Mouse (Mus musculus) hematopoietic stem cell, adult 5-6 weeks (primary cell): ENCODE measurements at regions not wholly inside any gene's neighbourhood (a gene's known extent, or its start where the extent isn't known, plus 50 kb on each side); places are given as distances from the start of the nearest gene placed in this dataset.
A peak's percentile ranks its signal among the peaks of the same experiment; 100 is the strongest.

Source experiments
- ATAC-seq, 2 experiments: fragments of 125-278 bp in 1 of 2; replicated peaks in 1 of 2; 2 replicates each; pipeline ENCODE4 v1.8.0; 2016 to 2017; ENCODE audit warnings: inconsistent platforms in 2 of 2, mild to moderate bottlenecking in 2 of 2, moderate number of reproducible peaks in 2 of 2, low read depth in 1 of 2, moderate TSS enrichment in 1 of 2; ENCODE audit not compliant: low FRiP score in 2 of 2, poor library complexity in 2 of 2, severe bottlenecking in 2 of 2, insufficient read depth in 1 of 2, low TSS enrichment in 1 of 2

DNA sequence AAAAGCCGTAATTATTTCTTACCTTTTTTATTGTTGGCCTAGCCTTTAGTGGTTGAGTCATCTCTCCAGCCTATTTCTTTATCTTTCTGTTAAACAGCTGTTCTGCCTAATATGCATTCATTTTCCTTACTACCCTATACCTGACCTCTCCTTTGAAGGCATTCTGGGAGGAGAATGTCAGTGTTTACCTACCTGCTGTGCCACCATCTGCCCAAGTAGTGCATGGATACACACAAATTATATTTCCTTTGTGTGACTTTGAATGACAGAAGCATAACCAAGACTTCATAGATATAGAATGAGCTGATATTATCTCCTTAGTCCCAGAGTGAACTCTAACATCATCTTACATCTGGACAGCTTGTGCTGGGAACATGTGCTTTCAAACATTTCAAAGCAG is 293.5 kb upstream of the Tom1l1 start:
- no peak for ATAC-seq

DNA sequence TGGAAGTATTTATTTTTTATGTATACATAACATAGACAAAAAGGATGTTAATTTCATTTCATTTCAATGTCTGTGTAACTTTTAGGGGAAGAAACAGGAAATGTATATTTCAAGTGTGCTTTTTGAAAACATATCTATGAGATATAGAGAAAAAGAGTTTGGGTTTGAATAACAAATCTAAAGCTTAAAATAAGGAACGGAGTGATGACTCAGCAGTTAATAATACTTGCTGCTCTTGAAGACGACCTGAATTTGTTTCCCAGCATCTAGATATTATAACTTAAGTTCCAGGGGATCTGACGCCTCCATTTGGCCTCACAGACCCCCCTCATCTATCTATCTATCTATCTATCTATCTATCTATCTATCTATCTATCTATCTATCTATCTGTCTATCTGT is 290.1 kb upstream of the Tom1l1 start:
- no peak for ATAC-seq

DNA sequence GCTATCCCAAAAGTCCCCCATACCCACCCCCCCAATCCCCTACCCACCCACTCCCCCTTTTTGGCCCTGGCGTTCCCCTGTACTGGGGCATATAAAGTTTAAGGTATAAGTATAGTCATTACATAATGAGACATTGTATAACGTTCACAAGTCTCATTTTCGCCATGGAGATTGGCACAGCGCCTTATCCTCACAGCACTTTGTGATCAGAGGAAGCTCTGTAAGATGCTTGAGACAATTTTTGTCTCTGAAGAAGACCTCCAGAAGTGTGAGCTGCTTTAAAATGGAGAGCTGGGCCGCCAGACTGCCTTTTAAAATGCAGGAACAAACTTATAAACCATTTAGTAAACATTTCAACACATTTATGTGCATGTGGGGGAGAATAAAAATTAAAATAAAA is 252.9 kb upstream of the Tom1l1 start:
- ATAC-seq, result no peak

DNA sequence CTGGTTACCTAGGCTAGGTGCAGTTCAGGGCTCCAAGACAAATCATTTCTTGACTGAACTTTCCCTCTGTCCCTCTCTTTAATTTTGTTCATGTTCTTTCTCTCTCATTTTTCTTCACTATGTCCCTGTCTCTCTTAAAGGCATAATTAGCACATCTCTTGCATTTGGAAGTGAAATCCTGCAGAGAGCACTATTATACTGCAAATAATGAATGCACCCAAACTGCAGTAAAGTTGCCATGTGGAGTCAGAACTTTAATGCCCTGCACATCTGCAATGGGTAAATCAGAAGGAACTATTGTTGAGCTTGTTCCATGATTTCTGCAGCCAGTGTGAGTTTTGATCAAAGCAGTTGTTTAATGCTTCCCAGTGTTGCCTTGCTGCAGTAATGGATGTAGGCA is 237.6 kb upstream of the Tom1l1 start:
- no peak for ATAC-seq

DNA sequence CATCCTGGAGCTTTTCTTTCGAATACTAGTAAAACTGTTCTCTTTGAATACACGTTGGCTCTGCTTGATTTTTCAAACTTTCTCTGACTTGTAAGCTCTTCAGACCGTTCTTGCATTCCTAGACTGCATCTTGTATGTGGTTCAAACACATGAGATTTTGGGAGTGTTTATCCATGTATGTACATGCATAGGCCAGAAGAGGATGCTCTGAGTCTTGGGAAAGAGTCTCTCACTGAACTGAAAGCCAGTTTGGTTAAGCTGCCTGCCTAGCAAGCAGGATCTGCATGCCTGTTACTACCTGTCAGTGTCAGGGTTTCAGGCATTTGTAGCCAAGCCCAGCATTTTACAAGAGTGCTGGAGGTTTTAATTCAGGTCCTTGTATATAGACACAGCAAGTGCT is 229.6 kb upstream of the Tom1l1 start:
- ATAC-seq, result no peak

DNA sequence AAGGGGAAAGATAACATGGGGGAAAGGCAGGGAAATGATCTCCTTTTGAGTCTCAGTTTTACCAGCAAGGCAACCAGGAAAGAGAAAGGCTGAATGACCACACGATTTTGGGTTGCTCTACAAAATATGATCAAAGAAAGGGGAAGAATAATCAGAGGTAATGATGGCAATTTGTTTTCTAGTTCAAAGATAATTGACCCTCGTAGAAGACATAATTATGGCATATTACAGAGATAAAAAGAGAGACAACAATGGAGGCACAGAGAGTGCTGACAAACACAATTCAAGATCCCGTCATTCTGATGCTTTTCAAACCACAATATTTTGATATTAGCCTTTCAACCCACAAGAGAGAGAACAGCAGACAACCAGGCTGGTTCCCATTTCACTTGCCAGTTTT is 206.1 kb upstream of the Tom1l1 start:
- ATAC-seq, result no peak

DNA sequence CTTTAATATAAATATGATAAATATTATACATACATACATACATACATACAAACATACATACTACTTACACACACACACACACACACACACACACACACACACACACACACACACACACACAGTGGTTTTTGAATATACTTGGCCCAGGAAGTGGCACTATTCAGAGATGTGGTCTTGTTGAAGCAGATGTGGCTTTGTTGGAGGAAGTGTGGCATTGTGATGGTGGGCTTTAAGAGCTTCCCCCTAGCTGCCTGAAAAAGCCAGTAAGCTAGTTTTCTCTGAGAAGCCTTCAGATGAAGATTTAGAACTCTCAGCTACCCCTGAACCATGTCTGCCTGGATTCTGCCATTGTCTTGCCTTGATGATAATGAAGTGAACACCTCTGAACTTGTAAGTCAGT is 185.0 kb upstream of the Tom1l1 start:
- peak; percentile 81 to 89 for ATAC-seq

DNA sequence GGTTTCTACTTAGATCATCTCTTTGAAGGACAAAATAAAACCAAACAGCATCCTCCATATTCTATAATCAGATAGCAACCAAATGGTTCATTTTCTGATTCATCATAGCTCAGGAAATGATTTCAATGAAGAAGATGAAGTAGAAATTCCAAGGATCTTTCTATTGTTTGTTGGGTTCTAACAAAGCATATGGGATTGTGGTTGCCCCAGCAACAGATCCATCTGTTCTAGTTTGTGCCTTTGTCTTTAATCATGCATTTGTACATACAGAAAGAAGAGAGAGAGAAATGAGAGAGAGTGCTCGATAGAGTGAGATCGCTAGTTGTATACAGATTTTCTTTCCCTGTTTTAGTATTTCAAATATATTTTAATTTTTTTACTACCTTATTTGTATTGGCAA is 183.5 kb upstream of the Tom1l1 start:
- no peak for ATAC-seq

DNA sequence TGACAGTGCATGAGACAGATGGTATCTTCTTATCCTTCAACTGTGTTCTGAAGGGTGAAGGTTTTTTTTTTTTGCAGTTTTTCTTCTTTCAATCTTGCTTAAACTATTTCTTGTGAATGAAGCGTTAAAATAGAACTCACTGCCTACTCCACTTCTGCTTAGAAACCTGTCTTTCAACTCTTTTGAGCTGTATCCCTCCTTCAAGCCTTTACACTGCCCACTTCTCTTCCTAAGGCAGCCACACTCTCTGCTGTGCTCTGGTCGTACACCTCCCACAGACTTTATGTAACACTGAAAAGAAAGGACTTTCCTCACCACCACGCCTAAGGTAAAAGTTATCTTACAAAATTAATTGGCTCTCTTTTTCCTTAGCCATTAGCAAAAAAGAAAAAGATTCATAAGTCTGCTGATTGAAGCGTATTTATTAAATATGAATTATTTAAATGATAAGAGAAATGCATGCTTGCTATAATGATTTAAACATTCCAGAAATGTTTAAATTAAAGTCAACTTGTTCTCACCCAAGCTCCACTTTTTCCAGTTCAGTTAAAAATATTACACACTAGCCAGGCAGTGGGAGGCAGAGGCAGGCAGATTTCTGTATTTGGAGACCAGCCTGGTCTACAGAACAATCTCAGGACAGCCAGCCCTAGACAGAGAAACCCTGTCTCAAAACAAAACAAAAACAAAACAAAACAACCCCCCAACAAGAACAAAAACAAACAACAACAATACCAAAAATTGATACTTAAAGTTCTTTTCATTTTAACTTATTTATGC is 176.0 kb upstream of the Tom1l1 start:
- ATAC-seq, result no peak

DNA sequence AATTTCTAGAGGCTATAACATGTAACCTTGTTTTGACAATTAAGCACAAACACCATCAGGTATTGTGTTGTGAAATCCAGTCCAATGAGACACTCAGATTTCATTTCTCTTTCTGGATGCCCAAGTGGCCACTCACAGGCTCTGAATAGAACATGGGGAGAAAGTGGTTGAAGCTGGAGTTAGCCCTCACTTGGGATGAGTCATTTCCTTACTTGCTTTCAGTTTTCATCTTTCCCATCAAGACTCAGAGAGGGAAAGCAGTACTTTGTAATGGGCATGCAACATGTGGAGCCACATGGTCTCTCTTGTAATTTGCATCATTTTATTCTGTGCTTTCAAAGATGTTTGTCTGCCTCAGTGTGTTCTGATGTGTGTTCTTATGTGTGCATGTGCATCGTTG is 167.6 kb upstream of the Tom1l1 start:
- no peak for ATAC-seq

DNA sequence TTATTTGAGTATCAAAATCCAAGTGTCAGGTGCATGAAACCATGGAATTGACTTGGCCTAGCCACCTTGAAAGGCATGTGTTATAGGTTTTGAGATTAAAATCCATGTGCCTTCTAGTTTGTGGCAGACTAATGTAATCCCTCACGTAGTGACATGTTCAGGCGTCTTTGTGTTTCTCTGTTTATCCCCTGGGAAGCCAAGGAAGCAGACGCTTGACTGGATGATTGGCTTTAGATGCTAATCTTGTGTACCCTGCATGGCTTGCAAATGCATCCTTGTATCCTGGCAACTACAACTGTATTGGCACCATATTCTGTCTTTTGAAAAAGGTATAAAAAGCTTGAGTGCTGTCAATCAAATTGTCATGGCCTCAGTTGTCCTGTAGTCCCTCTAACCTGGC is 167.2 kb upstream of the Tom1l1 start:
- ATAC-seq, result no peak

DNA sequence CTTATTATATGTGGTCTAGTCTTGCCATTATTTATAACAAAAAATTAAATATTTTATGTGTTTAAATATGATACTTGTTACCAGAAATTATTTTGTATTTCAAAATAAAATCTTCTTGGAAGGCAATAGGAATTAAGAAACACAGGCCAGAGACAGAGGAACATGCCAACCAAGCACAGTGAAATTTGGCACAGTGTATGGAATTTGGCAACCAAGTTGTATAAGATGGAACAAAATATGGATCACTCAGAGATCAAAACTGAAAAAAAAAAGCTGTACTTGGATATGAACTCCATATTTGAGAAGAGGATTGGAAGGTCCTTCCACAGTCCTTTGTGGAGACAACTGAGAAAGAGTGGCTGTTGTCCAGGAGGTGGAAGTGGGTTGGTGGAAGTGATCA is 163.1 kb upstream of the Tom1l1 start:
- no peak for ATAC-seq

DNA sequence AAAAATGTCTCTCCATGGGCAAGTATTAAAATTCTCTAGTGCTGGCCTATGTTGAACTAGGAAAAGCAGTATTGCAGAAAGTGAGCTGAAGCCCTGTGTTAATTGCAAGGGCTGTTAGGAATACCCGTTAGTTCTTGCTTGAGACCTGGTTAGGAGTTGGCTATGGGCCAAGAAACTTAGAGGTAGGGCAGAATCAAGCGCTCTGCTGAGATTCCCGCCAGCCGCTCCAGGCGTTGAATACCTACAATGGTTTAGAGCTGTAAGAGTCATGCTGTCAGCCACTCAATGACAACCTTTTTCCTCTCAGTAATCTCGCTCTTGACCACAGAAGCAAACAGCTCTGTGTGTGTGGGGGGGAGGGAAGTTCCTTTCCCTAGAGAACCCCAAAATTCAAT is 156.8 kb upstream of the Tom1l1 start:
- ATAC-seq, result no peak

DNA sequence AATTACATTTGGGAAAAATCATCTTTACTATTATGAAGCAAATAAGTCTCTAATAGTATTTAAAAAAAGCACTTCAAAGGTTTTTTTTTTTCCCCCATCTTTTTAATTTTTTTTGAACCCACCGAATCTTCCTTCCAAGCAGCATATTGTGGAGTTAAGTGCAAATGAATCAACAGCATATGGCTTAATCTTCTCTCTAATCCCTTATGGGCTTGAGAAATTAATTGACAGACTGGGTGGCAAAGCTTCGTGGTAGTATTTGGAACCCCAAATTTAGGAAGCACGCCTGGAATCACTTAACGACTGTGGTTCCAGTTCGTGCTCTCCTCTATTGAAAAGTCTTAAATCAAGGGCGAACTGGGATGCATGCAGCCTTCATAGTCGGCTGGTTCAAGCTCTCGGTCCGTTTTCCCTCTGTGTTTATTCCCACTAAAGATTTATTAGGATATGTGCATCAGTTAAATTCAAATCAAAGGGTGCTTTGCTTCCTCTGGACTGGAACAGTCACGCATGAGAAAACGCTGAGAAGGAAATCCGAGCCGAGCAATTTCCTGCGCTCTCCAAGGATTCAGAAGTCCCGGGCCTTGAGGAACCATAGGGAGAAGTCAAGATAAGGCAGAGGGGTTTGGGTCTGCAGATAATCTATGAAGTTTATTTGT is 156.2 kb upstream of the Tom1l1 start:
- no peak for ATAC-seq

DNA sequence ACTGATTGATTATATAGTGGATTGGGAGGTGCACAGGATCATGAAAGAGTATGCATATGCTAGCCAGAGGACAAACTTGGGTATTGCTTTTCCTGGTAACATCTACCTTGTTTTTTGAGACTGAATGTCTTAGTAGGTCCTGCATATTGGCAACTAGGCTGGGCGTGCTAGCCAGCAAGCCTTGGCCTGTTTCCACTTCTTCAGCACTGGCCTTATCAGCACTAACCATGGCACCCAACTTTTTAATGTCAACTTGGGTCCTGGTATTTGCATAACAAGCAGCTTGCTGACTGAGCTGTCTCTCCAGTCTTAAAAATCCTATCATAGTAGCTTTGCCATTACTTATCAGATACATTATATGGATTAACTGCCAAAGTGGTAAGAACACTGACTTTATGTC is 150.0 kb upstream of the Tom1l1 start:
- no peak for ATAC-seq

DNA sequence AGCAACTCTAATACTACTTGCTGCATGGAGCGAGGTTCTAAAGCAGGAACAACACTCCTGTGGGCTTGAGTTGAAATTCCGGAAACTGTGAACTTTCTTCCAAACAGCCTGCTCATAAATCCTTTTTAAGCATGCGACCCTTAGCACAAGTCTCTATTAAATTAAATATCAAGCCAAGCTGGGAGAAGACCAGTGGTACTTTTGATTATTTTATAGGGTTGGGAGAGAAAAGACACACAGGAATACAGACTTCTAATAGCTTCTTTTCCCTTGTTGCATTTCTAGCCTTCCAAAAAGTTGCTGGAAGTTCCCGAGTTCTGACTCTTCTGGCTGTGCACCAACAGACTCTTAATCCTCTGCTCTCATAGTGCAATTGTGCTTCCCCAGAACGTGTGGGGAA is 136.6 kb upstream of the Tom1l1 start:
- ATAC-seq, result no peak

DNA sequence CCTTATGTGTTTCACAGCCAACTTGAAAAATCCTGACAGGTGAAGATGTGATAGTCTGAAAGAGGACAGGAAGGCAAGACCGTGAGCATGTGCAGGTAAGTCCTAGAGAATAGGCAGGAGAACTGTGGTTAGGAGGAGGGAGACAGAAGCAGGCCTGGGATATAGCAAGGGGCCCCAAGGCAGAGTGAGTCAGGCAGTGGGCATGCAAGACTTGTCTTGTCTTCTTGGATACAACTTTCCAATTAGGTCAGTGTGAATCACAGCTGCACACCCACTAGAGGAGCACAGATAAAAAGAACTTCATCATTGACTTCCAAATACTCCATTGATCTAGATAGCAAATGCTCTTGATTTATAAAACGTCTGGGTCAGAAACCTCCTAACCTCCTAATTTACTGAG is 128.6 kb upstream of the Tom1l1 start:
- no peak for ATAC-seq

DNA sequence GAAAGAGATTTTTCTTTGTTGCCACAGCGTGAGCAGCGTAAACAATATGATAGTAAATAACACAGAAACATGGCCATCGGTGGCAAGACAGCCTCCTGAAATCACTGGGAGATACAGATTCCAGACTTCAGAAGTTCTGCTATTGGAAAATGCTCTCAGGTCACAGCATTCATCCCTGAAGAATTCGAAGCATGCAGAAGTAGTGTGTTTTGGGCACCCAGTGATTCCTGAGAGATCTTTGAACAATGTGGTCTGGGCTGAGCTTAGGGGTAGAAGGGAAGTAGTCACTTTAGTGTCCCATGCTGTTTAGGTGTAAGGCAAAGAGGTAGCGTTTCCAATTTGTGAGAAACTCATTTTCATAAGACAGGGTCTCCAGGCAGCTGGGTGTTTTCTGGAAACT is 126.3 kb upstream of the Tom1l1 start:
- ATAC-seq, result no peak

DNA sequence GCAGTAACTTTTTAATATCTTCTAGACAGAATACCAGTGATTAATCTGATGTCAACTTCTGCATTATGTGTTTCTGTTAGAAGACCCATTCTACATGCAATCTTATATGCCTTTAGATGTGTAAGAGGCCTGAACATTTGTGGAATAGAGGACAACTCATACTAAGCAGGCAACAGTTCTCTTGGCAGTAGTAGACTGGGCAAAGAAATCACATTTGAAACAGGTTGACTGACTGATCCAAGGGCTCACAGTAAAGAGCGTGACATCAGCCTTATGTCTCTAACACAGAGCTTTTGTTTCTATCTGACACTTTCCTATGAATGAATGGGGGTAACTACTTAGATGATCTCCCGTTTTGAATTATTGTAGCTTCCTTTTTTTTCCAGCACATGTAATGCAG is 124.8 kb upstream of the Tom1l1 start:
- ATAC-seq, result no peak
